Mouse (Mus musculus) limb, embryonic 14.5 days (tissue): ENCODE data around the gene Tspan3. TPM values are rescaled to one million over a fixed set of nuclear protein-coding genes. Genes with fewer than 3 reads are reported as not detected.

Experiments
- ATAC-seq: fragments of 200-750 bp; cut with Nextera tagmentation; 2 replicates; pipeline ENCODE4 v1.8.0; 2017; ENCODE audit warnings: low read depth, moderate number of reproducible peaks, moderate TSS enrichment; ENCODE audit not compliant: low FRiP score
- DNase-seq: peaks from one replicate; pipeline ENCODE4 v3.0.0-alpha.2; 2015; ENCODE audit warnings: low spot score
- H3K27ac ChIP-seq: fragments of 300-500 bp; sonication (generic); replicated peaks from 2 replicates; pipeline ENCODE4 v1.5.1; 2014; ENCODE audit warnings: low read depth, mild to moderate bottlenecking, low read length, moderate library complexity, mixed read lengths
- H3K27me3 ChIP-seq: fragments of 300-500 bp; sonication (generic); 2 replicates; pipeline ENCODE4 v1.6.1; 2014; ENCODE audit warnings: low read length, mixed read lengths; ENCODE audit not compliant: control insufficient read depth, insufficient read depth
- H3K36me3 ChIP-seq: fragments of 300-500 bp; sonication (generic); 2 replicates; pipeline ENCODE4 v1.6.1; 2014; ENCODE audit warnings: mild to moderate bottlenecking, low read length, moderate library complexity, mixed read lengths; ENCODE audit not compliant: control insufficient read depth, insufficient read depth
- H3K4me1 ChIP-seq: fragments of 300-500 bp; sonication (generic); 2 replicates; pipeline ENCODE4 v1.6.1; 2014; ENCODE audit warnings: antibody characterized with exemption, low read length, mixed read lengths; ENCODE audit not compliant: control insufficient read depth, insufficient read depth
- H3K4me2 ChIP-seq: fragments of 300-500 bp; sonication (generic); replicated peaks from 2 replicates; pipeline ENCODE4 v1.6.1; 2014; ENCODE audit warnings: low read depth, mild to moderate bottlenecking, low read length, moderate library complexity; ENCODE audit not compliant: severe bottlenecking
- H3K4me3 ChIP-seq: fragments of 300-500 bp; sonication (generic); replicated peaks from 2 replicates; pipeline ENCODE4 v1.5.1; 2014; ENCODE audit warnings: low read length
- H3K9ac ChIP-seq: fragments of 300-500 bp; sonication (generic); 2 replicates; pipeline ENCODE4 v1.6.1; 2014; ENCODE audit warnings: mild to moderate bottlenecking, low read depth, low read length, moderate library complexity; ENCODE audit not compliant: severe bottlenecking
- H3K9me3 ChIP-seq: fragments of 300-500 bp; sonication (generic); 2 replicates; pipeline ENCODE4 v1.6.1; 2016; ENCODE audit warnings: low read length; ENCODE audit not compliant: control insufficient read depth
- POLR2A ChIP-seq: fragments of 200-500 bp; IDR thresholded peaks from 2 replicates; pipeline ENCODE4 v1.8.0; 2012; ENCODE audit warnings: inconsistent platforms, mild to moderate bottlenecking, moderate library complexity, borderline replicate concordance; ENCODE audit not compliant: insufficient read depth, insufficient read length; ENCODE audit errors: extremely low read depth
- WGBS: fragments of 180-500 bp; shearing (Covaris S2); extraction: QIAGEN DNeasy Blood & Tissue Kit; methylation state at CpG from one replicate; pipeline ENCODE4 v1.1.7; 2014; 5-methylcytosine and 5-hydroxymethylcytosine counted together
- polyA plus RNA-seq, 2 experiments: library from polyadenylated mRNA; depleted of rRNA in 1 of 2; stranded (reverse) in 1 of 2; unstranded in 1 of 2; fragments of >200 nt; fragmentation: Nextera tagmentation in 1 of 2; extraction: Ambion mirVana in 1 of 2; gene quantifications; 2 replicates each; pipeline versions ENCODE4 v1.2.1 to v1.2.3; 2012 to 2014

The Tspan3 gene
- polyA plus RNA-seq, 2 experiments: 359 to 516 TPM

DNA sequence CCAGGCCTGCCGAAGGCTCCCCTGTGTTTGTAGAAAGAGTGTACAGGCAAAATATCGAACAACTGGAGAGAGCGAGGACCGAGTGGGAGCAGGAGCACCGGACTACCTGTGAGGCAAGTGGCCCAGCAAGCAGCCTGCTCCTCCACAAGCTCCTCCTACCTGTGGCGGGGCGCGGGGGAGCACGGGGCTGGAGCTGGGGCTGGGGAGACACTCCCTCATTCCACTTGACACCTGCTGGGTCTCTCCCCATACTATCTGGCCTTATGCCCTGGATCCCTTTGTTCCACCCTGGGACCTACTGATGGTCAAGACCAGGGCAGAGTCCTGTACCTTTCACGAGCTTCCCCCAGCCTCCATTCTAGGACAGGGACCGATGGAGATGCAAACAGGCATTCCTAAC lies 40.7 kb downstream of the Tspan3 start:
- H3K4me3 ChIP-seq: no peak overlapping the region
- peaks cover 21% of the 10 kb centered on the region for H3K36me3 ChIP-seq
- ATAC-seq: no peak
- H3K4me1 ChIP-seq: peaks cover 3% of the 10 kb centered on the region; the same call in 1 of the 2 replicates
- no peak overlapping the region for H3K9ac ChIP-seq
- no peaks in the 10 kb centered on the region for H3K9me3 ChIP-seq
- no peak for TF ChIP-seq POLR2A
- 21% methylated on average over 10 of the region's 11 CpGs for WGBS
- DNase-seq: no peak
- H3K27ac ChIP-seq: no peak overlapping the region
- H3K27me3 ChIP-seq: no peaks in the 10 kb centered on the region
- H3K4me2 ChIP-seq: no peak overlapping the region

- no peak for TF ChIP-seq POLR2A
- H3K27ac ChIP-seq: no peak overlapping the region
- DNase-seq (no peak), ATAC-seq (no peak)
- no peak overlapping the region for H3K9ac ChIP-seq
- WGBS: 71% methylated on average over 7 of the region's 7 CpGs
- H3K4me3 ChIP-seq: no peak overlapping the region
- H3K4me1 ChIP-seq: peaks cover 3% of the 10 kb centered on the region; the same call in 1 of the 2 replicates
- H3K9me3 ChIP-seq: no peaks in the 10 kb centered on the region
- H3K4me2 ChIP-seq: no peak overlapping the region
- H3K36me3 ChIP-seq: peaks cover 13% of the 10 kb centered on the region
- H3K27me3 ChIP-seq: no peaks in the 10 kb centered on the region
These were observed 41.7 kb downstream of the Tspan3 start for GRCm38 (mm10) chr9:56123613-56124012.

GRCm38 (mm10) chr9:56122973-56123372 lies 42.3 kb downstream of the Tspan3 start:
- Histone ChIP-seq H3K36me3 (peaks cover 6% of the 10 kb centered on the region), H3K27ac (no peak overlapping the region), H3K9me3 (no peaks in the 10 kb centered on the region), H3K4me1 (peaks cover 3% of the 10 kb centered on the region; the same call in 1 of the 2 replicates), H3K4me2 (no peak overlapping the region), H3K4me3 (no peak overlapping the region), H3K27me3 (no peaks in the 10 kb centered on the region), H3K9ac (no peak overlapping the region)
- ATAC-seq (no peak), DNase-seq (peak; percentile 42)
- WGBS: 59% methylated on average over 8 of the region's 8 CpGs
- no peak for TF ChIP-seq POLR2A

DNA sequence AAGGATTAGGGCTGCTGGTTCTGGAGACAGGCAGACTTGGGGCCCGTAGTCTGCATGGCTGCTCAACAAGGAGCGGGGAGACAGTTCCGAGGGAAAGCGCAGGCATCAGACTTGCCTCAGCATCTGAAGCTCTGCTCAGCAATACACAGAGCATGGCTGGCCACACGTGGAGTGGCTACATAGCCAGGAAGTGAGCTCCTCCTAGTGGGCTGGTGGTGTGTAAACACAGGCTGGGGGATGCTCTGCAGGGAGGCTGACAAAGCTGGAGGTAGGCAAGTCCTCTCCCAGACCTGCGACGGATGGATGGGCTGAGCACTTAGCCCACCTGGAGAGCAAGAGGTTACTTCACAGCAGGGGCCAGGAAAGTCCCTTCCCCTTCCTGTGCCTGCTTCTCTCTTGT lies 44.2 kb downstream of the Tspan3 start:
- 24% methylated on average over 7 of the region's 7 CpGs for WGBS
- DNase-seq: peak; percentile 51
- Histone ChIP-seq H3K9me3 (no peaks in the 10 kb centered on the region), H3K4me3 (no peak overlapping the region), H3K4me1 (peaks cover 3% of the 10 kb centered on the region; the same call in 1 of the 2 replicates), H3K27ac (no peak overlapping the region), H3K27me3 (no peaks in the 10 kb centered on the region), H3K4me2 (no peak overlapping the region), H3K9ac (no peak overlapping the region), H3K36me3 (no peaks in the 10 kb centered on the region)
- no peak for TF ChIP-seq POLR2A
- ATAC-seq: peak; percentile 41; the same call in 1 of the 2 replicates

DNA sequence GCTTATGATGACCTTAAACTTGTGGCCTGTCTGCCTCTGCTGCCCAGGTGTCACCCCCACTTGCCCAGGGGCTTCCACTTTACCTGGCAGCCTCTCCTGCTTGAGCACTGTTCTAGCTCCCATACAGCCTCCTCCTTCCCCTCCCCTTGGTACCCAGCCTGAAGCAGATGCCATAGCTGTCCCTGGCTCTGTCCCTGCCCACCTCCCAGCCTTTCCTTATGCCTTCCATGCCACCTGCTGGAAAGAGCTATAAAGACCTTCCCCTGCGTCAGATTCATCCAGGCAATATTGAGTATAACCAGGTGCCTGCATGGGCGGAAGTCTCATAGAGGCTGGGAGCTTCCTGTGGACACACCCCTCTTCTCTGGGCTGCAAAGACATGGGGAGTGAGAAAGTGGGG lies 45.6 kb downstream of the Tspan3 start:
- TF ChIP-seq POLR2A: no peak
- Histone ChIP-seq H3K4me1 (peaks cover 3% of the 10 kb centered on the region; the same call in 1 of the 2 replicates), H3K36me3 (no peaks in the 10 kb centered on the region), H3K27ac (no peak overlapping the region), H3K9ac (no peak overlapping the region), H3K9me3 (no peaks in the 10 kb centered on the region), H3K27me3 (no peaks in the 10 kb centered on the region), H3K4me3 (no peak overlapping the region), H3K4me2 (no peak overlapping the region)
- DNase-seq (no peak), ATAC-seq (no peak)
- 53% methylated on average over 2 of the region's 2 CpGs for WGBS
